Mouse (Mus musculus) stomach, embryonic 16.5 days (tissue): ENCODE results near the gene Dcaf11. TPM values are rescaled to one million over a fixed set of nuclear protein-coding genes. Genes with fewer than 3 reads are reported as not detected.

Source experiments
- ATAC-seq: fragments of 200-750 bp; cut with Nextera tagmentation; 2 replicates; pipeline ENCODE4 v1.8.0; 2017; ENCODE audit warnings: moderate number of reproducible peaks, moderate TSS enrichment; ENCODE audit not compliant: insufficient read depth, low FRiP score
- H3K27ac ChIP-seq: fragments of 300-500 bp; sonication (generic); 2 replicates; pipeline ENCODE4 v1.5.1; 2014; ENCODE audit warnings: low read length
- H3K27me3 ChIP-seq: fragments of 300-500 bp; sonication (generic); 2 replicates; pipeline ENCODE4 v1.6.1; 2014; ENCODE audit warnings: low read length, control low read depth, mixed read lengths; ENCODE audit not compliant: control insufficient read depth, insufficient read depth
- H3K36me3 ChIP-seq: fragments of 300-500 bp; sonication (generic); 2 replicates; pipeline ENCODE4 v1.6.1; 2014; ENCODE audit warnings: low read length; ENCODE audit not compliant: control insufficient read depth, insufficient read depth
- H3K4me1 ChIP-seq: fragments of 300-500 bp; sonication (generic); 2 replicates; pipeline ENCODE4 v1.6.1; 2014; ENCODE audit warnings: low read length, control low read depth, mixed read lengths; ENCODE audit not compliant: control insufficient read depth, insufficient read depth
- H3K4me2 ChIP-seq: fragments of 300-500 bp; sonication (generic); 2 replicates; pipeline ENCODE4 v1.6.1; 2014; ENCODE audit warnings: low read depth, low read length, mixed read lengths
- H3K4me3 ChIP-seq: fragments of 300-500 bp; sonication (generic); replicated peaks from 2 replicates; pipeline ENCODE4 v1.5.1; 2014; ENCODE audit warnings: mild to moderate bottlenecking, low read length
- H3K9ac ChIP-seq: fragments of 300-500 bp; sonication (generic); 2 replicates; pipeline ENCODE4 v1.6.1; 2014; ENCODE audit warnings: low read length
- H3K9me3 ChIP-seq: fragments of 300-500 bp; sonication (generic); replicated peaks from 2 replicates; pipeline ENCODE4 v1.6.1; 2016; ENCODE audit warnings: low read length, control low read depth; ENCODE audit not compliant: control insufficient read depth
- WGBS: fragments of 180-500 bp; shearing (Covaris S2); extraction: QIAGEN DNeasy Blood & Tissue Kit; methylation state at CpG from one replicate; pipeline ENCODE4 v1.1.7; 2014; 5-methylcytosine and 5-hydroxymethylcytosine counted together
- polyA plus RNA-seq: library from polyadenylated mRNA; unstranded; fragments of >200 nt; fragmentation: Nextera tagmentation; extraction: Ambion mirVana; gene quantifications from 2 replicates; pipeline ENCODE4 v1.2.1, GENCODE M21; 2015

The Dcaf11 gene
- polyA plus RNA-seq, 1 experiment from 2014 or later = 77.6 TPM

DNA sequence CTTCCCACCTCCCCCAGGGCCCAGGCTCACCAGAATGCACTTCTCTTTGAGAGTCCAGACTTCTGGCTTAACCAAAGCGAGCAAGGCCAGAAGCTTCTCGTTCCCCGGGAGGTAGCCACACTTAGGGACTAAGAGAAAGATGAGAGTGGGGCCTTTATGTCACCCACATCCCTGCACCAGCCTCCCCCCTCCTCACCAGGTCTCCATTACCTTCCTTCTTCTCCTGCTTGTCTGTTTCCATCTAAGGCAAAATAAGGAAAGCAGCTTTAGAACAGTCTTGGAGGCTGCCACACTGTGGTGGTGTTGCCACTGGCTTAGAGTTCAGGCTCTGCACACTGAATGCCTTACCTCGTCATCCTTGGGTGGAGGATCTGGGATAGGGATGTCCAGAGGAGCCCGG, 29.5 kb downstream of the Dcaf11 start:
- Histone ChIP-seq H3K27ac (no peak overlapping the region), H3K9ac (no peak overlapping the region), H3K9me3 (no peaks in the 10 kb centered on the region), H3K4me2 (no peak overlapping the region), H3K4me3 (no peak overlapping the region), H3K4me1 (peaks cover 29% of the 10 kb centered on the region), H3K27me3 (no peaks in the 10 kb centered on the region), H3K36me3 (0 out of 2 replicates have a peak, but pooled peaks cover 4% of the 10 kb centered on the region)
- no peak for ATAC-seq
- WGBS = 90% methylated on average over 5 of the region's 5 CpGs

DNA sequence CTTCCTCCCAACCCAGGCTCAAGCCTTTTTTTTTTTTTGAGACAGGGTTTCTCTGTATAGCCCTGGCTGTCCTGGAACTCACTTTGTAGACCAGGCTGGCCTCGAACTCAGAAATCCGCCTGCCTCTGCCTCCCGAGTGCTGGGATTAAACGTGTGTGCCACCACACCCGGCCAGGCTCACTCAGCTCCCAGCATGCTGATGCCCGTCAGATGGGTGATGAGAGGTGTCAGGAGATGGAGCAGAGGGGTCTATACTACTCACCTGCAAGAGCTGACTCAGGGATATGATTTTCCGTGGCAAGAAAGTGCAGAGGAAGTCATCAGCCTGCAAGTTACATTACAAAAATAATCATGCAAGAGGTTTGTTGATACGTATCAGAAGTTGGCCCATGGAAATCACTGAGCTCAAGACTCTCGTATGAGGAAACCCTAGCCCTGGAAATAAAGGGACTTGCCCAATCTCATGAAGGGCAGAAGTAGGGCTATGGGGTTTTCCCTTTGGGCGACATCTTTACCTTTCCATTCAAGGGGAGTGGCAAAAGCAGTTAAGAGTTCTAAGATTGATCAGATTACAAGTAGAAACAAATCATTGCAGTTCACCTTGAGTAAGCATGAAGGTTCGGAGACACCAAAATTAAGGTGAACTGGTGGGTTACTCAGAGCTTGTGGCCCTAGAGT, 30.1 kb downstream of the Dcaf11 start:
- WGBS = 75% methylated on average over 11 of the region's 11 CpGs
- peak overlapping the region; percentile 86 for H3K9ac ChIP-seq
- peaks cover 29% of the 10 kb centered on the region for H3K4me1 ChIP-seq
- 0 out of 2 replicates have a peak, but pooled peaks cover 5% of the 10 kb centered on the region for H3K36me3 ChIP-seq
- H3K4me2 ChIP-seq = peak overlapping the region; percentile 77
- peak overlapping the region; percentile 94 for H3K4me3 ChIP-seq
- no peaks in the 10 kb centered on the region for H3K9me3 ChIP-seq
- H3K27me3 ChIP-seq = no peaks in the 10 kb centered on the region
- no peak for ATAC-seq
- no peak overlapping the region; the same call in 1 of the 2 replicates for H3K27ac ChIP-seq

DNA sequence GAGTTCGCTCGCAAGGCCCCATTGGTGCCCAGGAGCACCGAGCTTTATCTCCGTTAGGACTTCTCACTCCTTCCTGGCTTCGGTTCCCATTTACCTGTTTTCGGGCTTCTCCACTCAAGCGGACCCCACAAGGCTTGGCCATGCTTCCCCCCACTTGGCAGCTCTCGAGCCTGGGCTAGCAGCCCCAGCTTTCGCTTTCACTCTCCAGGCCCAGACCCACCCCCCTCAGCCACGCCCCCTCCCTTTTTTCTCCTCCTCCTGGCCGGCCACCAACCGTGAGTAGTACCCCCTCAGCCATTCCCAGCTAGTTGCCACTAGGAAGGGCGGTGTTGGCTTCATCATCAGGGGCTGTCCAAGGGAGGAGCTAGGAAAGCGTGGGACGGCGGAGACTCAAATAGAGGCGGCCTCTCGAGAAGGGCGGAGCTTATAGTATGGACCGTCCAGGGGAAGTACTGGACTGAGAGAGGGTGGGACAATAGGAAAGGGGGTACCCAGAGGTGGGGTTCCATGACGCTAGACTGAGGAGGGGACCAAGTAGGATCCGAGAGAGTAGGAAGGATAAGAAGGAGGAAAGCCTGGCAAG, 31.0 kb downstream of the Dcaf11 start, which contains the start of gene Psme2:
TSS of gene Psme2 (minus strand) at position 366 of the 583 bp plus-strand sequence.
- Histone ChIP-seq H3K4me2 (peak within 1 kb of the TSS; percentile 92), H3K36me3 (peaks cover 13% of the 10 kb centered on the region; the same call in 1 of the 2 replicates), H3K27ac (peak within 1 kb of the TSS; percentile 100), H3K4me3 (peak within 1 kb of the TSS; percentile 94), H3K27me3 (no peaks in the 10 kb centered on the region), H3K9me3 (no peaks in the 10 kb centered on the region), H3K9ac (peak within 1 kb of the TSS; percentile 86), H3K4me1 (peaks cover 22% of the 10 kb centered on the region)
- WGBS = 2% methylated on average over 22 of the region's 22 CpGs
- ATAC-seq = peak; percentile 97

DNA sequence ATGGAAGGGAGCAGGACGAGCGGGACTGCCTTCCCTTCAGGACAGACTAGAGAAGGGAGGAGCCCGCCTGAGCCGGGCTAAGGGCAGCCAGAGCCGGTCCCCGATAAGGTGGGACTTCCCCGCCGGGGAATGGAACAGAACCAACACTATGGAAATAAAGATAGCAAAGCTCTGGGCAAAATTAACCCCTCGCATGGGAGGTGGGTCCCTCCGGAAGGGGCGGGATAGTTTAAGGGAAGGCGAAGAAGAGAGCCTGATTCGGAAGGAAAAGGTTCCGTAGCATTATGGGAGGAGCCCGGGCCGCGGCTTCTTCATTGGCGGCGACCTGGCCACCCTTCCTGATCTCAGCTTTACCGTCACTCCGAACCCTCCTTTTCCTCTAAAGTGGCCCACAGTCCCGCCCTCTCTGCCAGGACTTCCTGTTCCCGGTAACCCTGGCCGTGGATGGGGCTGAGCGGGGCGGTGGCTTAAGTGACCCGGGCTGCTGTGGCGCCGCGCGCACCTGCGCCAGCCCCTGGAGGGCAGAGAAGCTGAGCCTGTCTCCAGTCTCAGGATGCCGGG, 31.6 kb downstream of the Dcaf11 start, which contains the start of gene Rnf31:
TSS of gene Rnf31 (plus strand) at position 378 of the 561 bp plus-strand sequence.
- Histone ChIP-seq H3K4me1 (peaks cover 22% of the 10 kb centered on the region), H3K27ac (peak within 1 kb of the TSS; percentile 100), H3K36me3 (peaks cover 19% of the 10 kb centered on the region; the same call in 1 of the 2 replicates), H3K27me3 (no peaks in the 10 kb centered on the region), H3K9ac (peak within 1 kb of the TSS; percentile 86), H3K4me3 (peak within 1 kb of the TSS; percentile 94), H3K9me3 (no peaks in the 10 kb centered on the region), H3K4me2 (peak within 1 kb of the TSS; percentile 92)
- peak; percentile 90 for ATAC-seq
- WGBS = under 1% methylated on average over 33 of the region's 33 CpGs

DNA sequence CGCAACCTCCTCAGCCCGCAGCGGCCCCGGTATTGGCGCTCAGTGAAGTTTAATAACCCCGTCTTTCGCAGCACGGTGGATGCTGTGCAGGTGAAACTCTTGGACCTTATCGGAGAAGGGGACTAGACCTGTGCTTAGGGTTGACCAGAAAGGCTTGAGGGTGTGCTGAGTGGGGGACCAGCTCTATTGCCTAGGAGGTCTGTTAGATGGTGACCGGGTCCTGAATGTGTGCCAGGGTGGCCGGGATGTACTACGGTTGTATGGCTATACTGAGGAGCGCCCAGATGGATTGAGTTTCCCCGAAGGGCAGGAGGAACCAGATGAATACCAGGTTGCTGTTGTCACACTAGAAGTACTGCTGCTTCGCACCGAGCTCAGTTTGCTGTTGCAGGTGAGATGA, 32.4 kb downstream of the Dcaf11 start:
- Histone ChIP-seq H3K9ac (peak overlapping the region; percentile 86), H3K4me3 (peak overlapping the region; percentile 94), H3K4me2 (peak overlapping the region; percentile 92), H3K4me1 (peaks cover 22% of the 10 kb centered on the region), H3K36me3 (peaks cover 21% of the 10 kb centered on the region; the same call in 1 of the 2 replicates), H3K9me3 (no peaks in the 10 kb centered on the region), H3K27me3 (no peaks in the 10 kb centered on the region), H3K27ac (peak overlapping the region; percentile 100)
- no peak for ATAC-seq
- WGBS = 2% methylated on average over 16 of the region's 16 CpGs

DNA sequence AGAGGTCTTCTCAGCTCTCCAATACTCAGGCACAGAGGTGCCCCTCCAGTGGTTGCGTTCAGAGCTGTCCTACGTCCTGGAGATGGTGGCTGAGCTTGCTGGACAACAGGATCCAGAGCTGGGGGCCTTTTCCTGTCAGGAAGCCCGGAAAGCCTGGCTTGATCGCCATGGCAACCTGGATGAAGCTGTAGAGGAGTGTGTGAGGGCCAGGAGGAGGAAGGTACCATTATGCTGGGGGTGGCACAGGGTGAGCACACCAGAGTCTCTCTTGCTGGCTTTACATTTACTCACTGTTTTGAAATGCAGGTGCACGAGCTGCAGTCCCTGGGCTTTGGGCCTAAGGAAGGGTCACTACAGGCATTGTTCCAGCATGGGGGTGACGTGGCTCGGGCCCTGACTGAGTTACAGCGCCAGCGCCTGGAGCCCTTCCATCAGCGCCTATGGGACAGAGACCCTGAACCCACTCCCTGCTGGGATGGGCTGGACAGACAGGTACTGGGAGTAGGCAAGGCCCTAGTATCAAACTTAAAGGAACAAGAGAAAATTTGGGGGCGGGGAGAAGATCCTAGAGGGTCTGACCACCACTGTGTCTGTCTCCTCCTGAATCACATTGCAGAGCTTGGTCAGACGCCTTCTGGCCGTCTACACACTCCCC, 36.4 kb downstream of the Dcaf11 start:
- Histone ChIP-seq H3K4me3 (no peak overlapping the region), H3K4me1 (peaks cover 14% of the 10 kb centered on the region), H3K27ac (no peak overlapping the region), H3K4me2 (no peak overlapping the region), H3K9me3 (no peaks in the 10 kb centered on the region), H3K36me3 (peaks cover 24% of the 10 kb centered on the region), H3K27me3 (no peaks in the 10 kb centered on the region), H3K9ac (no peak overlapping the region)
- 78% methylated on average over 13 of the region's 13 CpGs for WGBS
- ATAC-seq = no peak

DNA sequence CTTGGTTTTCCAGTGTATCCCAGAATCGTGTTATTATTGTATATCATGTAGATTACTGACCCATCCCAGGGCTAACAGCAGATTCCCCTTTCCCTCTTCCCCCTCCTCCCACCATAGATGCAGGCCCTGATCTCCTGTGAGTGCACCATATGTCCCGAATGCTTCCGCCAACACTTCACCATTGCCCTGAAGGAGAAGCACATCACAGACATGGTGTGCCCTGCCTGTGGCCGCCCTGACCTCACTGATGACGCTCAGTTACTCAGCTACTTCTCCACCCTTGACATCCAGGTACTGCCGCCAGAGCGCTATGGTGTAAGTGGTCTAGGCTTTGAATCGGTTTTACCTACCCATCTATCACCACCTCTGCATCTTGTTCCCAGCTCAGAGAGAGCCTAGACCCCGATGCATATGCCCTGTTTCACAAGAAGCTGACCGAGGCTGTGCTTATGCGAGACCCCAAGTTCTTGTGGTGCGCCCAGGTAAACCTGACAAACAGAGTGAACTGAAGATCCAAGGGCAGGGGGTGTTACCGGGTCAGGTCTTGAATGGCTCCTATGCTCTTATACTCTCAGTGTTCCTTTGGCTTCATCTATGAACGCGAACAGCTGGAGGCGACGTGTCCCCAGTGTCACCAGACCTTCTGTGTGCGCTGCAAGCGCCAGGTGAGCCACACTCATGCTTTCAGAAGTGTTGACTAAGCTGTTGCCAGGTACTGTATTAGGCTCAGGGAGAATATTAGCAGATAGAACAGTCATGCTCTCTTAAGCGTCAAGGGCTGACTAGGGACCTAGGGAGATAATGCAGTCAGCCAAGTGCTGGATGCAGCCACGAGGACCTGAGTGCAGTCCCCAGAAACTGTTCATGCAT, 39.0 kb downstream of the Dcaf11 start:
- Histone ChIP-seq H3K4me2 (no peak overlapping the region), H3K9ac (no peak overlapping the region), H3K27ac (no peak overlapping the region), H3K4me1 (peaks cover 5% of the 10 kb centered on the region; the same call in 1 of the 2 replicates), H3K9me3 (no peaks in the 10 kb centered on the region), H3K36me3 (peaks cover 24% of the 10 kb centered on the region), H3K27me3 (no peaks in the 10 kb centered on the region), H3K4me3 (no peak overlapping the region)
- WGBS = 93% methylated on average over 21 of the region's 21 CpGs
- ATAC-seq = no peak

DNA sequence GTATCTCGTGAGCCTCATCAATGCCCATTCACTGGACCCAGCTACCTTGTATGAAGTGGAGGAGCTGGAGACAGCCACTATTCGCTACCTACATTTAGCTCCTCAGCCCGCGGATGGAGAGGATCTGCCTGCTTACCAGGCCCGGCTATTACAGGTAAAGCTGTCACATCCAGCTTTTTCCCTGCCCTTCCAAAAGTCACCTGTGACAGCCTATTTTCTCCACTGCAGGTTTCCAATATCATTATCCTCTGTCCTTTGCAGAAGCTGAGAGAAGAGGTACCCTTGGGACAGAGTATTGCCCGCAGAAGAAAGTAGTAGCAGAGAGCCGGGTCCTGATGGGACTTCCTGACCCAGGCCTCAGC, 43.4 kb downstream of the Dcaf11 start, which contains the start of gene Irf9:
TSS of gene Irf9 (plus strand) at position 301 of the 362 bp plus-strand sequence.
- H3K4me1 ChIP-seq = peaks cover 13% of the 10 kb centered on the region; the same call in 1 of the 2 replicates
- peak within 1 kb of the TSS; percentile 72 for H3K9ac ChIP-seq
- peak within 1 kb of the TSS; percentile 89 for H3K27ac ChIP-seq
- no peaks in the 10 kb centered on the region for H3K9me3 ChIP-seq
- H3K4me2 ChIP-seq = peak within 1 kb of the TSS; percentile 56
- WGBS = 82% methylated on average over 7 of the region's 7 CpGs
- H3K4me3 ChIP-seq = peak within 1 kb of the TSS; percentile 47
- ATAC-seq = no peak
- no peaks in the 10 kb centered on the region for H3K27me3 ChIP-seq
- H3K36me3 ChIP-seq = peaks cover 11% of the 10 kb centered on the region
